Mouse (Mus musculus) C2C12 (cell line): ENCODE data around the gene Efr3b.

Experiments used
- CTCF ChIP-seq: IDR thresholded peaks from one replicate; pipeline ENCODE4 v1.5.1; 2011; ENCODE audit not compliant: control insufficient read depth, insufficient read depth, insufficient read length
- FOSL1 ChIP-seq: IDR thresholded peaks from one replicate; pipeline ENCODE4 v1.8.0; 2011; ENCODE audit warnings: mild to moderate bottlenecking, low read length; ENCODE audit not compliant: poor library complexity, insufficient read depth, severe bottlenecking
- MAX ChIP-seq: IDR thresholded peaks from one replicate; pipeline ENCODE4 v1.6.1; 2011; ENCODE audit warnings: mild to moderate bottlenecking, control low read depth
- MYOD1 ChIP-seq: IDR thresholded peaks from one replicate; pipeline ENCODE4 v1.6.1; 2011; ENCODE audit warnings: low read depth; ENCODE audit not compliant: control insufficient read depth, insufficient read length
- MYOG ChIP-seq: IDR thresholded peaks from one replicate; pipeline ENCODE4 v1.6.1; 2011; ENCODE audit not compliant: control insufficient read depth, insufficient read length; ENCODE audit errors: extremely low read depth
- USF1 ChIP-seq: IDR thresholded peaks from one replicate; pipeline ENCODE4 v1.6.1; 2011; ENCODE audit warnings: low read depth, mild to moderate bottlenecking, control low read depth, moderate library complexity

- TF ChIP-seq CTCF (no peak), FOSL1 (no peak), MAX (no peak), MYOG (no peak), USF1 (no peak), MYOD1 (no peak)
Observed at GRCm38 (mm10) chr12:4083441-4083840, 44.7 kb upstream of the Efr3b start.
